Mouse (Mus musculus): ENCODE results near the gene Ap2b1.
"Not testable (repeated sequence)": the region's sequence is repeated elsewhere in the genome, so short reads cannot be mapped to it uniquely, and the experiment has no call there.

The Ap2b1 gene

DNA sequence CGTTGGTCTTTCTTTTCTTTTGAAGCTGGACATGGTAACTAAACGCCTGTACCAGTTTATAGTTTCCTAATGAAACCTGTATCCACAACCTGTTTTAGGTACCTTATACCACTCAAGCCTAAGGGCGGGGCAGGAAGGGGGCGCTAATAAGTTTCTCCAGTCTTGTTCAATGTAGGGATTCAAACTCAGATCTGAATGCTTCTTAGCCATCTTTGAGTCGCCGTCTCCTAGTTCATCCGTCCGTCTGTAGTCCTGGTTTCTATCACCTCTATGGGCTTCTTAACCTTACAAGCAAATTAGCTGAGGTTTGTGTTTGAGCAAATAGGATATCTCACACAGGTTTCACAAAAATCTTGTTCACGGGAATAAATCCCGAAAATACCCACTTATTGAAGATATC, 3.3 kb downstream of the Ap2b1 start:
- peak in 1 of 2 experiments; percentile 34 for DNase-seq

DNA sequence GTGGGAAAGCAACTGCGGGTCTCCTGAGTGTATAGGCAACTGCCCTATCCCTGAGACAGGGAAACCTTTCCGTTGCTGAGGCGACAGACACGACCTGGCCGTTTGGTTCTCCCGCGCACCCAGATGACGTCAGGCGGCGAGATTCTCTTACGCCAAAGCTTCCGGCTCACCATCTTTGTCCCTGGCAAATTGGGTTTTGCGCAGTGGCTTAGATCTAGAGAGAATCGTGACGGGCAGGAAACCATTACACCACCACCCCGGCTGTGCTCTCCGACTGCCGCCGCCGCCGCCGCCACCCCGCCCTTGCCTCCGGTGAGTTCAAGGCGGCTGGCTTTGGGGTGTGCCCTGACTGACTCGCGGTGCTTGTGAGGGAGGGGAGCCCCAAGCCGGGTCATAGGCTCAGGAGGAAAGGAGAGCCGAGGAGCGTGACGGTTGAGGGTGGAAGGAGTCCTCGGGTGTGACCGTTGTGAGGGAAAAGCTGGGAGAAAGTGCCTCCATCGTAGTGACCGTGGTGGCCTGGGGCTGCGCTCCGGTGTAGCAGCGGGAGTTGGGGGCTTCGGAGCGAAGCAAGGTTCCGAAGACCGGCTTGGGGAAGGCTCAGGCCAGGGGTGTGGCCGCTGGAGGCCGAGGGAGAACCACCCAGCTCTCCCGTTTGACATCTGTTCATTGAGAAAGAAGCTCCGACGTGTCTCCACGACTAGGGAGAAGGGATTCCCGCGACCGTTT, 3.9 kb downstream of the Ap2b1 start, which contains the start of gene Pex12:
Gene Pex12, minus strand, starts transcription at position 61 of the 726 bp plus-strand sequence.
- DNase-seq: peak; percentile 99

DNA sequence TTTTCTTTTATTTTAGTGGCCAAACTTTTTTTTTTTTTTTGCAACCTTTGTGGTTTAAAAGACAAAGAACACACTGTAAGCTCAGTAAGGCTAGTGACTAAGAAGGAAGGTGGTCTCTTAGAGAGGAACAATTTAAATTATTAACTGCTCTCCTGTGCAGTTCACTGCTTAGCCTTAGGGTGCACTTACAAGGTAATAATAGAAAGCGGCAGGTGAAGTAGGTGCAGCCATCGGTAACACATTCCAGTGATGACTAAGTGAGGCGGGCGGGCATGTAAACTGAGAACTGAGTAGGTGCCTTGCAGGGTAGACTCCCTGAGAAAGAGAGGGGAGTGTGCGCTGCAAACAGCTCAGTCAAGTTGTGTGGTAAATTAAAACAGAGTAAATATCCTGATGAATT, 4.9 kb downstream of the Ap2b1 start:
- no peak for DNase-seq

DNA sequence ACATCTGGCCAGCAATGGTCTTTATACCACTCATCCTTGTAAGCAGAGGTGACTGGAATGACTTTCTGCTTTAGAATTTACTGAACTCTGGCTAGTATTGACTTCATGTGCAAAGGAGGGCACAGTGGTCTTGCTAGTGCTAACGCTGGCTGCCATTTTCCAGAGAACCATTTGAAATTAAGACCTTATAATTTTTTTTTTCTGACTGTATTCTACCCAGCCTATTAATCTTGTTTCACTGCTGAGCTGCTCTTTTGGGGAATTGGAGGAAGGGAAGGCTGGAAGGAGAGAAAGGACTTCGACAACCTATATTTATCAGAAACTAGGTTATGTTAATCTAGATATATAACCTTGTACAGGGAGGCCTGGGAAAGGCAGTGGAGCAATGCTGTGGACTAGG, 5.7 kb downstream of the Ap2b1 start:
- DNase-seq: no peak

DNA sequence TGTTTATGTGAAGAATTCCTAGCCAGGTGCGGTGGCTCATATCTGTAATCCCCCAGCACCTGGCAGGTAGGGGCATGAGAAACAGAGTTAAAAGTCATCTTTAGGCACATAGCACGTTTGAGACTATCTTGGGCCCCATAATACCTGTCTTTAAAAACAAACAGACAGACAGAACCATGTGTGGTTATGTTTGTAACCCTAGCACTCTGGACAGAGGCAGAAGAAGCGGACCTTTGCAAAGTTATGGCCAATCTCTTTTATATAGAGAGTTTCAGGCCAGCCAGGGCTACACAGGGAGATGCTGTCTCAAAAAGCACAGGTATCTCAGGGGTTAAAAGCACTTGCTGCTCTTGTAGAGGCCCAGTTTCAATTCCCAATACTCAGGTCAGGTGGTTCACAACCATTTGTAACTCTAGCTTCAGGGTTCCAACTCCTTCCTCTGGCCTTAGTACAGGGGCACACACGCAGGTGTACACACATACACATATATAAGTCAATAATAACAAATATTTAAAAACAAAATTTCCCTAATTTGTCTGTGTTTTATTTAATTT, 8.0 kb downstream of the Ap2b1 start:
- no peak for DNase-seq

DNA sequence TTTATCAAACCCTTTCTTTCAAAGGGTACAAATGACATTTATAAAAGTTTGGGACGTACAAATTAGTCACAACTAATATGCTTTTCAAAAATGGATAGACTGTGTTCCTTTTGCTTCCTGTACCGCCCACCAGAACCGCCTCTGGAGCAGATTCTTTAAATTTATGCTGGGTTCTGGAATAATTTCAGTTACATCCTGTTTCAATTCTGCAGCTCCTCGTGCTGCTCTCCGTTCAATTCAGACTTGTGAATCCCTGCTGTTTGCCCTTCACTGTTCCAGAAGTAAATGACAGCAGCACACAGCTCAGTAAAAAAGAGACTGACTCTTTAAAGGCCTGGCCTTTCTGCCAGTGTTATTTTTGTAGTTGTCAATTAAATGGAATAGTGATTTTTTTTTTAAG, 13.6 kb downstream of the Ap2b1 start:
- no peak for DNase-seq

DNA sequence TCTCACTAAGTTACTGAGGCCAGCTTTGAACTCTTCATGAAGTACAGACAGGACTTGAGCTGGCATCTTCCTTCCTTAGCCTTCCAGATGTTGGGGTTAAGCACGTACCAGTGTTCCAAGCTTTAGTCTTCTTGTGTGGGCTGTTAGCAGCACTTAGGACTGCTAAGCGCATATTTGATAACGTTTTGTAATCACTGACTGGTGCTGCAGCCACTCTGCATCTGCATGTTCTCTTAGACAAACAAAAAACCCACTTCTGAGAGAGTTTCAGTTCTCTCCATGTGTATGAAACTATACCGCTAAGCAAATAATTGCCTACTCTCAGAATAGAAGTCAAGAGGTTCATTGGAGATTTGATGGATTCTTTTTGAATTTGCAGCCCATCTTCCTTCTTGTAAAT, 20.2 kb downstream of the Ap2b1 start:
- no peak for DNase-seq

DNA sequence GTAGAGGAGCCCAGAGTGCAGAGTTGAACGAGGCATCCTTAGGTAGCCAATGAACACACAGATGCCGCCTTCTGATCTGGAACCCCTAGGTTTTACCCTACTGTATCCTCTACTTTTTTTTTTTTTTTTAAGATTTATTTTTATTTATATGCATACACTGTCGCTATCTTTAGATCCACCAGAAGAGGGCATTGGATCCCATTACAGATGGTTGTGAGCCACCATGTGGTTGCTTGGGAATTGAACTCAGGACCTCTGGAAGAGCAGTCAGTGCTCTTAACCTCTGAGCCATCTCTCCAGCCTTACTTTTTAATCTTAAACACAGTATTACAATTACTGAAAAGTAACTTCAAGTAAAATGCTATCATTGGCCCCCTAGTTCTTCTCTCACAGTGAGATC, 27.9 kb downstream of the Ap2b1 start:
- not testable (repeated sequence) for DNase-seq

DNA sequence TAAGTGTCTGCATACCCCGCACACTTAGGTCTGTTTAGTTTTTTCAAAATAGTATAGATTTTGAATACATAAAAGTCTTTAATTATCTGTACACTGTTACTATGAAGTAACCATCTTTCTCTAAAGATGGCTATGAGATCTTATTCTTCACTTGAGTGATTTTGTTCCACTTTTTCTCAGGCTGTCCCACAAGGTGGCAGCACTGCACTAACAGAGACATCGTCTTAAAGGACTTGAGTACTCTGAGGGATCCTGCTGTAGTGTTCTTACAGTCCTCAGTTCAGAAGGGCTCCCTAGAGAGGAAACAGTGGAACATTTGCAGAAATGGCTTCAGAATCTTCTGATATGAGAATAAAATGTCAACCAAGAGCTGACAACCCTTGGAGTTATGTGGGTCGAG, 28.6 kb downstream of the Ap2b1 start:
- peak; percentile 75 to 76 for DNase-seq

DNA sequence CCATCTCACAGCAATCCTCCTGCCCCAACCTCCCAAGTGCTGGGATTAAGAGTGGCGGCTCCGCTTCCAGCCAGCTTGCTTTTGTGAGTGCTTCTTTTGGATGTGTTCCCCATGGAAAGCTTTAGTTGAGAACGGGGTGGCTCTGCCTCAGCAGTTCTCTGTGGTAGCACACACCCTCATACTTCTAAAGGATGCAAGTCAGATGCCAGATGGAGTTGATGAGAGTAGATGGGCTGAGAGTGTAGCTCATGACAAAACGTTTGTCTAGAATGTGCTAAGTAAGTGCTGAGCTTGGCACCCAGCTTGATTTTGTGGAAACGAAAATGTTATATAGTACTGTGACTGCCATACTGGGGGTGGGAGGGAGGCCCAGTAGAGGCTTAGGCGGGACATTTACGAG, 37.0 kb downstream of the Ap2b1 start:
- no peak for DNase-seq

DNA sequence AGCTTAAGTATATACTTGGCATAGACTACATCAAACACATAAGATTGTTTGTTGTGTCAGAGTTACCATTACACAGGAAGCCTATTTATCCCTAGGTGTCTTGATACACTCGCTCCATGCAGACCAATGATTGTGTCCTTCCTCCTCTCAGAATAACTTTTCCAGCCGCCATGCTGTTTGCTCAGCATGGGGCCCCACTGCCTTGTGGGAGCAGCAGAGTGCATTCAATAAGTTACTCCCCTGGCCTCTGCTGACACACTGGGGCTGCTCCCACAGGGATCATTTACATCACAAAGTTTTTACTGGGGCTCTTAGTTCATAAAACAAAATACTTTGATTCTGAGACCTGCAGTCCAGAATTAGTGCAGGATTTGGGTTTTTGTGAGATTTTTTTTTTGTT, 40.9 kb downstream of the Ap2b1 start:
- DNase-seq: no peak

DNA sequence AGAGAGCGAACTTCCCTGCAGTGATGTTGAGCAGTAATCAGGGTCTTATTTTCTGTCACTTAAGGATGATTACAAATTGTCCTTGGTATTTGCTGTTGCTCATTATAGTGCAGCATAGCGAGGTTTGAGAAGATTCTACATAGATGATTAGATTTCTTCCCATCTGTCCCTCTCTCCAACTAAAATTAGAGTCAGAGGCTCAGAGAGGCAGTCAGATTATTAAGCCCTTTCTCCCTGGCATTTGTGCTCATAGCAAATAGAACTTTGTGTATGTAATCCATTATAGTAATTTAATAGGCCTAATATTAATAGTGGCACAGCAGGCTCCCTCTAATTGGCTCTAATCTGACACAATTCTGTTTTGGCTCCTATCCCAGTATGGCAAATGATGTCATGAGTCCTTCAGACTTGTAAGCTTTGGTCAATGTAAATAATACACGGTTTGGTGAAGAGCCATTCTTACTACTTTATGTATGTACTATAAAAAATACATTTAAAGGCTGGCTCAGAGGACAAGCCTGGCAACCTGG, 43.0 kb downstream of the Ap2b1 start:
- DNase-seq: no peak

DNA sequence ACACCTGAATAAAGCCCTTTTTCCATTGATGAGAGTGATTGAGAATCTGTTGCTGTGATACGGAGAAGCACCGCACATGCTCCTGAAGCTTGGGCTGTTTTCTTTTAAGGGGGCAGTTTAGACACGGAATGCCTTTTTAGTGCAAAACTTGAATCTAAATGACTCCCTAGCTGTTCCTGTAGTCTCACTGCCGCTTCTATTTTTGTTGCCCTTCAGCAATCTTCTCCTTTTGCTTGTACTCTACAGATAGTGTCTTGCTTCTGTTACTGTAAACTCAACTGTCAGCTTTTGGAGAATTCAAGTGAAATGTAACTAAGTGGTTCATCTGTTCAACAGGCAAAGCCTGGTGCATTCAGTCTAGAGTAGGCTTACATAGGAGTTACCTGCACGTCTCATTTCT, 56.6 kb downstream of the Ap2b1 start:
- no peak for DNase-seq

DNA sequence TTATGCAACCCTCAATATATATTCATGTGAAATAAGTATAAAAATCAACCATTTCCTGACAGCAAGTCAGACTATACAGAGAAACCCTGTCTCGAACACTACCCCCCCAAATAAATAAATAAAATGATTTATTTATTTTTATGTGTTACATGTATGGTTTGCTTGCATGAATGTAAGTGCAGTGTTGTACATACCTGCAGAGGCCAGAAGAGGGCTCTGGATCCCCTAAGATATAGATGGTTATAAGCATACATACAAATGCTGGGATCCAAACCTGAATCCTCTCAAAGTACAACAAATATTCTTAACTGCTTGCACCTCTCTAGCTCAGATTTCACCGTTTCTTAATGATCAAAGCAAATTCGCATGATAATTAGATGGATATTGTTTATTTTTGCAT, 58.6 kb downstream of the Ap2b1 start:
- peak; percentile 68 to 71 for DNase-seq

DNA sequence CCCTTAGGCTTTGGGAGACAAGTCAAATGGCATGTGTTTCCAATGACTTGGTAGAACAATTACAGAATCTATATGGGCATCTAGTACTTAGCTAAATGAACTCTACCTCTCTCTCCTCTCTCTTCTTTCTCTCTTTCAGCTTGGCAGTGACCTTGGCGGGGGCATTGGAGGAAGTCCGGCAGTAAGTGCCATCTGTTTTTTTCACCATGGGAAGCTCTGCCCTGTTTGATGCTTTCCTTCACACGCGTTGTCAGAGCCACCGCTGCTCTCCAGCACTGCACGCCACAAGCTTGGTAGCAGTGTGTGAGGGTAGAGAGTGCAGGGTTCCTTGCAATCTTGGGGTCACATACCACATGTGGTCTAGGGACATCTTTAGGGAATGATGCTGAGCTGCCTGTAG, 65.8 kb downstream of the Ap2b1 start:
- peak; percentile 38 to 49 for DNase-seq

DNA sequence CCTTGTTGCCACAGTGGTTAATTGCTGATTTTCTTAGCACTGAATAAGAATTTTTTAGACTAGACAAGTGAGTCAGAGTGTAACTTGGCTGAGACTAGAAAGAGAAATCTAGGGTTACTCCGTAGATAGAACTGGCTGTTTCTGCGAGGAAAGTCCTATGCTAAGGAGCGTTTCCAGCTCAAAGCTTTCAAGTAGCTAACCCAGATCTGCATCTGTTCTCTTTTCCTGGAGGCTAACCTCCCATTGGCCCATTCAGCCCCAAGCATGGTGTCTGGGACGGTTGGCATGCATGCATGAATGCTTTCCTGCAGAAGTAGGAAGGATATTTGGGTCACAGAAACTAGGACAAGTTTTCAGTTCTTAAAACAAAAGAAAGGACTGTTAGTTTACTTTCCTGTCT, 72.4 kb downstream of the Ap2b1 start:
- peak; percentile 30 to 41 for DNase-seq

DNA sequence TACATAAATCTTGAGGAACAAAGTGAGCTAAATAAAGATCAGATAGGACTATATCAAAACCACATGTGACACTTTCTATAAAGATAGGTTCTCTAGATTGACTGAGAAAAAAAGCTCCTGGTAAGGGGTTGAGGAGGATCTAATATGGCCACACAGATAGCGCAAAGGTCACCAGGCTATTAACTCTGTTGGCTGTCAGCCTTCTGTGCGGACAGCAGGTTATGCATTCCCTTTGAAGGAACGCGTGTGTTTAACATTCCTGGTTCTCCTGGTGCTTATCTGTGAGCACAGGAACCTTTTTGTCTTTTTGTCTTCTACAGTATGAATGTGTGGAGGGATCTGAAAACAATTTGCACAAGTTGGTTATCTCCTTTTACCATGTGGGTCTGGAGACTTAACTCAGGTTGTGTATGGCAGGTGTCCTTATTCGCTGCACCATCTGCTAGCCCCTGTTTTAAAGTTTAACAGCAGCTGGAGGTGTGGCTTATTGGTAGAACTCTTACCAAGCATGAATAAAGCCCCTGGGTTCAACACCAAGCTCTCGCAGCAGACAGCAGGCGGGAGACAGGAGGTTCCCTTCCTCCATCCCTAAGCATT, 81.0 kb downstream of the Ap2b1 start:
- DNase-seq: no peak

DNA sequence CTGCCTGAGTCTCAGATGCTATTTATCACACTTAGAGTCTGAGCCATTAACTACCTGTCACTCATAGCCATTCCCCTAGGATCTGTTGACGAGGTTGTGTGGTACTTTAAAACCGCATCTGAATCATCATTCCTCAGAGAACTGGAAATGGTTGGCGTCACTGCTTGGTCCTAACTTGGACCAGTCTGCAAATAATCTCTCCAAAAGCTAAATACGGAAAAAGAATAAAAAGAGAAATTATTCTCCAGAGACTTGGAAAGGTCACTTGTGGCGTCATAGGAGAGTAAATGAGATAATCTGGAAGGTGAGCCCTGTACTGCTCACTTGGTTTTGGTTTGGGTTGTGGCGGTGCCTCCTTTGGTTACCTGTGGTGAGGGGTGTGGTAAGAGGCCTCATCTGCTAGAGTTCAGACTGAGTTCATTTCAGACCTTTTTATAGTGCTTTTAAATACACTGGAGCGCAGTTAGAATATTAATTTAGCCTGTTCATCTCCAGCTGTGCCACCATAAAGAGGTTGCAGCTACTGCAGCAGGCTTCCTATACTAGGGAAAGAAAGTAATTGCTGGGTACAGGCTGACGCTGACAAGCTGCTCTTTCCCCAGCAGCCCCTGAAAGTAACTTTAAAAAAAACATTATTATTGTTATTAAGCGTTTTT, 84.2 kb downstream of the Ap2b1 start:
- no peak for DNase-seq

DNA sequence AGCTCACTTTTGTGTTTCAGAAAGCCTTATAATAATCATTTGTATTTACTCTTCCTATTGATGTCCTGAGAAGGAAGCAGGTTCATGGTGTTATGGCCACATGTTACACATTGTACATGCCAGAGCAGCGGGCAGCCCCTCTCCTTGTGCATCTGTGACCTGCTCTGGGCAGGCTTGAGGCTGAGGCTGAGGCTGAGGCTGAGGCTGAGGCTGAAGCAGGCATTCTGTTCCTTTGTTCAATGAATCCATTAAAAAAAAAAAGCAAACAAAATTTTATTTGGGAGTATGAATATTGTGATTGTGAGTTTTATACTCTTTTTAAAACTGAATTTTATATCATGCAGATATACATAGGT, 84.7 kb downstream of the Ap2b1 start:
- no peak for DNase-seq

DNA sequence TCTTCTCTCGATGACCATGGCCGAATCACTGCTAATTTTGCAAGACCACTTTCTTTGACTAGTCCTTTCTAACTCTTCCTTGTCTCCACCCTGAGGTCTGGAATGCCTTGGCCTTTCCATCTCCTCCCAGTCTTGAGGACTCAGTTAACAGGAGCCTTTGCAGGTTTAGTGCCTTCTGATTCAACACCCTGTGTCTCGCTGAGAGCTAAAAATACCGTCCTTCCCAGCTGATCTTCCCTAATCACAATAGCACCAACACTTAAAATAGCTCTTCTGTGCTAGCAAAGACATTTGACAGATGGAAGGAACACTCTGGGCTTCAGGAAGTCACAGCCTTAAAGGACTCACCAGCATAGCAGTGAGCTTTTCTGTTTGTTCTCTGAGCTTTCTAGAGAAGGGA, 94.2 kb downstream of the Ap2b1 start:
- DNase-seq: no peak

DNA sequence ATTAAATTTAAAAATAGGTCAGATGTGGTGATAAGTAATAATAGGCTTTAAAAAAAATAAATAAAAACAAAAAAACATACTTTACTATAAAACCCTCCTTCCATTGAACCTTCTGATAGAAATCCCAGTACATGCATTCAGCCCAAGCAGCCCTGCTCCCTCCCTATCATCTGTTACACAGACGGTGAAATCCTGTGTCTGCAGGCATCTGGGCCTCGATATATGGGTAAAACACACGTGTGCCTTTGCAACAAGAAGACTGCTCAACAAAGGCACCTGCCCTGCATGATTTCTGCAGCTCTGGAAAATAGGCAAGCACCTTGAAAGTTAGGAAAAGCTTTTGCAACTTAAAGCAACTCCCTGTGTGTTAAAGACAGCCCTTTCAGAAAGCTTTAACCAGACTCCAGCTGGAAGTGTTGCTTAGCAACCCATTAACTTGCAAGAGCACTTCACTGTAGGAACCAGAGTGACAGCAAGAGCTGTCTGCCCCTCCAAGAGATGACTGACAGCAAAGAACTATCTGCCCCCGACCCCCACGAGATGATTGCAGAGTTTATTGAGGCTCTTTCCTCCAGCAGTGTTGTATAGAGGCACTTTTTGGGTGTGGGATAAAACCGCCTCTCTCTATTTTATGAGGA, 96.1 kb downstream of the Ap2b1 start:
- DNase-seq: peak in 1 of 2 experiments; percentile 26

DNA sequence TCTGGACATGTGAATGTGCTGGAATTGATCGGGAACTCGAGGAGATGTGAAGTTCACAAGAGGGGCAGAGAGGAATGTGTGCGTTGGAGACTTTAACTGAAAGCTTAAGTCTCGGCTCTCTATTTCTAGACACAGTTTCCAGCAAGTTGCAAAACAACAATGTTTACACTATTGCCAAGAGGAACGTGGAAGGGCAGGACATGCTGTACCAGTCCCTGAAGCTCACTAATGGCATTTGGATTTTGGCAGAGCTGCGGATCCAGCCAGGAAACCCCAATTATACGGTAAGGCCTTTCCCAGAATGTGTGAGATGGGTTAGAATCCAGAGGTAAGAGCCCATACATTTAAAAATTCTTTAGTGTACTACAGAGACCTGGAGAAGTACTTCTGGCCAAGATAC, 98.8 kb downstream of the Ap2b1 start:
- DNase-seq: no peak

DNA sequence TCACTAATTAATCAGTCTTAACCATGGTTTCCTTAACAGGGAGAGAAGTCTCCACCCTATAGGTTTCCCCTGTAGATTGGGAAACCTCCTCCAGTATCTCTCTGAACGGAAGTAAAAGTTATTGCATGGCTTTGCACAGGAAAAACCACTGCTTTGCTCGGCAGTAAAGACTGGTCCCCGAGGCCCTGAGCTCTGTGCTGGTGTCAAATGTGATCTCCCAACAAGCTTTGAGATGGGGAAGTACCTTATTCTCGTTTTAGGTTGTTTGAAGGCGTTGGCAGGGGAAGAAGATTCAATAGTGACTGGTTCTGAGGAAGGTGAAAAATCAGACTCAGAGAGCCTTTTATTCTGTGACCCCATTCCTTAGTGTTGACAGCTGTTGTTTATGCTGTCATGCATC, 99.9 kb downstream of the Ap2b1 start:
- DNase-seq: no peak
